Mouse (Mus musculus) kidney, postnatal 0 days (tissue): ENCODE data around the gene Jpt1. TPM values are rescaled to one million over a fixed set of nuclear protein-coding genes. Genes with fewer than 3 reads are reported as not detected.

Source experiments
- ATAC-seq: fragments of 200-750 bp; cut with Nextera tagmentation; replicated peaks from 2 replicates; pipeline ENCODE4 v1.8.0; 2017; ENCODE audit warnings: low read depth, moderate number of reproducible peaks, moderate TSS enrichment, moderate library complexity; ENCODE audit not compliant: low FRiP score
- DNase-seq: peaks from one replicate; pipeline ENCODE4 v3.0.0-alpha.2; 2016; ENCODE audit warnings: low spot score
- H3K27ac ChIP-seq: fragments of 300-500 bp; sonication (generic); 2 replicates; pipeline ENCODE4 v1.5.1; 2014; ENCODE audit warnings: mild to moderate bottlenecking
- H3K27me3 ChIP-seq: fragments of 300-500 bp; sonication (generic); 2 replicates; pipeline ENCODE4 v1.6.1; 2014; ENCODE audit warnings: low read length, mixed read lengths; ENCODE audit not compliant: insufficient read depth
- H3K36me3 ChIP-seq: fragments of 300-500 bp; sonication (generic); 2 replicates; pipeline ENCODE4 v1.6.1; 2014; ENCODE audit warnings: low read length, mixed read lengths; ENCODE audit not compliant: insufficient read depth
- H3K4me1 ChIP-seq: fragments of 300-500 bp; sonication (generic); replicated peaks from 2 replicates; pipeline ENCODE4 v1.6.1; 2014; ENCODE audit warnings: antibody characterized with exemption, low read length, mixed read lengths; ENCODE audit not compliant: insufficient read depth
- H3K4me2 ChIP-seq: fragments of 300-500 bp; sonication (generic); 2 replicates; pipeline ENCODE4 v1.6.1; 2014; ENCODE audit warnings: mild to moderate bottlenecking, low read length, moderate library complexity, mixed read lengths
- H3K4me3 ChIP-seq: fragments of 300-500 bp; sonication (generic); replicated peaks from 2 replicates; pipeline ENCODE4 v1.5.1; 2014; ENCODE audit warnings: low read depth, low read length
- H3K9ac ChIP-seq: fragments of 300-500 bp; sonication (generic); 2 replicates; pipeline ENCODE4 v1.6.1; 2014; ENCODE audit warnings: low read depth, low read length
- H3K9me3 ChIP-seq: fragments of 300-500 bp; sonication (generic); replicated peaks from 2 replicates; pipeline ENCODE4 v1.6.1; 2016; ENCODE audit warnings: low read length, inconsistent platforms, mixed read lengths
- CTCF ChIP-seq: IDR thresholded peaks from 2 replicates; pipeline ENCODE4 v1.5.1; 2016; ENCODE audit warnings: antibody characterized with exemption, low read depth, mild to moderate bottlenecking, moderate library complexity
- WGBS: fragments of 180-500 bp; shearing (Covaris S2); extraction: QIAGEN DNeasy Blood & Tissue Kit; methylation state at CpG from one replicate; pipeline ENCODE4 v1.1.7; 2014; 5-methylcytosine and 5-hydroxymethylcytosine counted together
- microRNA-seq: library from miRNA; unstranded; fragments of <30 nt; microRNA quantifications from one replicate; pipeline ENCODE4, GENCODE M21; 2016
- polyA plus RNA-seq: library from polyadenylated mRNA; unstranded; fragments of >200 nt; fragmentation: Nextera tagmentation; extraction: Ambion mirVana; gene quantifications from 2 replicates; pipeline ENCODE4 v1.2.1, GENCODE M21; 2015

Gene Jpt1
- polyA plus RNA-seq, 1 experiment from 2014 or later = 251 TPM

GRCm38 (mm10) chr11:115452281-115452860 is 61.8 kb downstream of the Jpt1 start:
- Histone ChIP-seq H3K36me3 (no peaks in the 10 kb centered on the region), H3K4me3 (no peak overlapping the region), H3K27ac (peak overlapping the region; percentile 60; the same call in 1 of the 2 replicates), H3K9ac (no peak overlapping the region), H3K27me3 (no peaks in the 10 kb centered on the region), H3K4me2 (no peak overlapping the region), H3K9me3 (no peaks in the 10 kb centered on the region), H3K4me1 (peaks cover 2% of the 10 kb centered on the region; the same call in 1 of the 2 replicates)
- DNase-seq = no peak
- no peak for TF ChIP-seq CTCF
- 79% methylated on average over 7 of the region's 7 CpGs for WGBS
- ATAC-seq = no peak

GRCm38 (mm10) chr11:115451781-115452241 is 62.4 kb downstream of the Jpt1 start:
- H3K9me3 ChIP-seq = no peaks in the 10 kb centered on the region
- no peak for ATAC-seq
- no peak for DNase-seq
- no peak overlapping the region for H3K4me2 ChIP-seq
- H3K4me3 ChIP-seq = no peak overlapping the region
- H3K36me3 ChIP-seq = no peaks in the 10 kb centered on the region
- no peaks in the 10 kb centered on the region for H3K27me3 ChIP-seq
- no peak for TF ChIP-seq CTCF
- H3K27ac ChIP-seq = 0 out of 2 replicates have a peak overlapping the region, but pooled peaks have one; percentile 9
- WGBS = 72% methylated on average over 8 of the region's 8 CpGs
- H3K9ac ChIP-seq = no peak overlapping the region
- peaks cover 2% of the 10 kb centered on the region; the same call in 1 of the 2 replicates for H3K4me1 ChIP-seq

GRCm38 (mm10) chr11:115450176-115450575 is 64.0 kb downstream of the Jpt1 start:
- Histone ChIP-seq H3K4me3 (no peak overlapping the region), H3K9me3 (no peaks in the 10 kb centered on the region), H3K36me3 (no peaks in the 10 kb centered on the region), H3K9ac (no peak overlapping the region), H3K4me2 (no peak overlapping the region), H3K27me3 (no peaks in the 10 kb centered on the region), H3K4me1 (peaks cover 2% of the 10 kb centered on the region; the same call in 1 of the 2 replicates), H3K27ac (peak overlapping the region; percentile 89)
- DNase-seq (no peak), ATAC-seq (no peak)
- 51% methylated on average over 7 of the region's 7 CpGs for WGBS
- TF ChIP-seq CTCF = no peak

GRCm38 (mm10) chr11:115448998-115449397 is 65.2 kb downstream of the Jpt1 start:
- no peaks in the 10 kb centered on the region for H3K27me3 ChIP-seq
- no peak for TF ChIP-seq CTCF
- peak; percentile 50 for DNase-seq
- no peak overlapping the region for H3K4me3 ChIP-seq
- no peak overlapping the region for H3K4me2 ChIP-seq
- peaks cover 2% of the 10 kb centered on the region; the same call in 1 of the 2 replicates for H3K4me1 ChIP-seq
- H3K9me3 ChIP-seq = no peaks in the 10 kb centered on the region
- peak overlapping the region; percentile 89 for H3K27ac ChIP-seq
- no peak overlapping the region for H3K9ac ChIP-seq
- 46% methylated on average over 7 of the region's 7 CpGs for WGBS
- H3K36me3 ChIP-seq = no peaks in the 10 kb centered on the region
- ATAC-seq = peak; percentile 59

- Histone ChIP-seq H3K27me3 (no peaks in the 10 kb centered on the region), H3K36me3 (no peaks in the 10 kb centered on the region), H3K4me2 (no peak overlapping the region), H3K9ac (no peak overlapping the region), H3K27ac (peak overlapping the region; percentile 89), H3K4me1 (peaks cover 2% of the 10 kb centered on the region; the same call in 1 of the 2 replicates), H3K4me3 (no peak overlapping the region), H3K9me3 (no peaks in the 10 kb centered on the region)
- TF ChIP-seq CTCF = no peak
- 88% methylated on average over 16 of the region's 16 CpGs for WGBS
- ATAC-seq (no peak), DNase-seq (no peak)
Observed at GRCm38 (mm10) chr11:115448075-115448474, 66.1 kb downstream of the Jpt1 start.

Small RNA genes lying within 50 kb of the gene (microRNA-seq; reads per million reads assigned to microRNA genes)
- gene Mir3968 = not detected

Other genes starting within 250 kb of the Jpt1 start
- gene Grin2c, start 247.1 kb downstream of the Jpt1 start, polyA plus RNA-seq = not detected in 2 replicates
- gene Fdxr, start 237.3 kb downstream of the Jpt1 start, polyA plus RNA-seq = 10.0 and 12.2 TPM in 2 replicates
- 0.92 and 1.1 TPM in 2 replicates for gene Fads6, start 216.7 kb downstream of the Jpt1 start, polyA plus RNA-seq
- gene Otop2, start 207.2 kb downstream of the Jpt1 start, polyA plus RNA-seq = not detected in 2 replicates
- 0.05 TPM in 1 of 2 replicates, not detected in the other for gene Ush1g, start 192.3 kb downstream of the Jpt1 start, polyA plus RNA-seq
- not detected in 2 replicates for gene Otop3, start 179.7 kb downstream of the Jpt1 start, polyA plus RNA-seq
- 4.5 and 5.4 TPM in 2 replicates for gene Hid1, start 146.6 kb downstream of the Jpt1 start, polyA plus RNA-seq
- gene Cdr2l, start 132.5 kb downstream of the Jpt1 start, polyA plus RNA-seq = 7.6 and 7.8 TPM in 2 replicates
- gene Mrpl58, start 110.6 kb downstream of the Jpt1 start, polyA plus RNA-seq = 225 and 232 TPM in 2 replicates
- 1,541 and 1,578 TPM in 2 replicates for gene Atp5h, start 94.4 kb downstream of the Jpt1 start, polyA plus RNA-seq
- 19.8 and 22.2 TPM in 2 replicates for gene Kctd2, start 94.3 kb downstream of the Jpt1 start, polyA plus RNA-seq
- gene Trim80, start 73.8 kb downstream of the Jpt1 start, polyA plus RNA-seq = 0.13 and 0.49 TPM in 2 replicates
- 47.7 and 51.1 TPM in 2 replicates for gene Slc16a5, start 51.9 kb downstream of the Jpt1 start, polyA plus RNA-seq
- gene Armc7, start 38.7 kb downstream of the Jpt1 start, polyA plus RNA-seq = 6.9 and 8.3 TPM in 2 replicates
- 90.6 and 94.3 TPM in 2 replicates for gene Nt5c, start 22.5 kb downstream of the Jpt1 start, polyA plus RNA-seq
- 1,008 and 1,013 TPM in 2 replicates for gene Sumo2, start 21.9 kb upstream of the Jpt1 start, polyA plus RNA-seq
- gene Nup85, start 50.0 kb upstream of the Jpt1 start, polyA plus RNA-seq = 74.6 and 94.9 TPM in 2 replicates
- 92.9 and 93.7 TPM in 2 replicates for gene Mrps7, start 89.5 kb upstream of the Jpt1 start, polyA plus RNA-seq
- gene Gga3, start 89.7 kb upstream of the Jpt1 start, polyA plus RNA-seq = 10.8 and 11.1 TPM in 2 replicates
- gene Mif4gd, start 98.6 kb upstream of the Jpt1 start, polyA plus RNA-seq = 57.3 and 61.6 TPM in 2 replicates
- 49.7 and 57.9 TPM in 2 replicates for gene Slc25a19, start 113.9 kb upstream of the Jpt1 start, polyA plus RNA-seq
- 69.9 and 72.8 TPM in 2 replicates for gene Grb2, start 194.2 kb upstream of the Jpt1 start, polyA plus RNA-seq